Mouse (Mus musculus) neural tube, embryonic 13.5 days (tissue): ENCODE results near the gene Ikzf4. TPM values are rescaled to one million over a fixed set of nuclear protein-coding genes. Genes with fewer than 3 reads are reported as not detected.

Source experiments
- ATAC-seq: fragments of 200-750 bp; cut with Nextera tagmentation; 2 replicates; pipeline ENCODE4 v1.8.0; 2017; ENCODE audit warnings: low read depth, mild to moderate bottlenecking, moderate TSS enrichment, moderate library complexity
- H3K27ac ChIP-seq: fragments of 300-500 bp; sonication (generic); replicated peaks from 2 replicates; pipeline ENCODE4 v1.5.1; 2015; ENCODE audit warnings: moderate library complexity, mild to moderate bottlenecking, inconsistent platforms
- H3K27me3 ChIP-seq: fragments of 300-500 bp; sonication (generic); 2 replicates; pipeline ENCODE4 v1.6.1; 2015; ENCODE audit warnings: mild to moderate bottlenecking, inconsistent platforms
- H3K36me3 ChIP-seq: fragments of 300-500 bp; sonication (generic); 2 replicates; pipeline ENCODE4 v1.6.1; 2015; ENCODE audit warnings: mild to moderate bottlenecking, inconsistent platforms
- H3K4me1 ChIP-seq: fragments of 300-500 bp; sonication (generic); replicated peaks from 2 replicates; pipeline ENCODE4 v1.6.1; 2015; ENCODE audit warnings: inconsistent platforms
- H3K4me2 ChIP-seq: fragments of 300-500 bp; sonication (generic); 2 replicates; pipeline ENCODE4 v1.6.1; 2015; ENCODE audit warnings: inconsistent platforms, mild to moderate bottlenecking, moderate library complexity
- H3K4me3 ChIP-seq: fragments of 300-500 bp; sonication (generic); 2 replicates; pipeline ENCODE4 v1.5.1; 2015; ENCODE audit warnings: mild to moderate bottlenecking, inconsistent platforms
- H3K9ac ChIP-seq: fragments of 300-500 bp; sonication (generic); 2 replicates; pipeline ENCODE4 v1.6.1; 2015; ENCODE audit warnings: moderate library complexity, mild to moderate bottlenecking, inconsistent platforms
- H3K9me3 ChIP-seq: fragments of 300-500 bp; sonication (generic); 2 replicates; pipeline ENCODE4 v1.6.1; 2016; ENCODE audit warnings: inconsistent platforms
- WGBS: fragments of 180-500 bp; shearing (Covaris S2); methylation state at CpG from one replicate; pipeline ENCODE4 v1.1.7; 2015; 5-methylcytosine and 5-hydroxymethylcytosine counted together
- polyA plus RNA-seq: library from polyadenylated mRNA; unstranded; fragments of >200 nt; fragmentation: Nextera tagmentation; extraction: Ambion mirVana; gene quantifications from 2 replicates; pipeline ENCODE4 v1.2.1, GENCODE M21; 2015

Gene Ikzf4
- polyA plus RNA-seq, 1 experiment from 2014 or later = 12.1 TPM

DNA sequence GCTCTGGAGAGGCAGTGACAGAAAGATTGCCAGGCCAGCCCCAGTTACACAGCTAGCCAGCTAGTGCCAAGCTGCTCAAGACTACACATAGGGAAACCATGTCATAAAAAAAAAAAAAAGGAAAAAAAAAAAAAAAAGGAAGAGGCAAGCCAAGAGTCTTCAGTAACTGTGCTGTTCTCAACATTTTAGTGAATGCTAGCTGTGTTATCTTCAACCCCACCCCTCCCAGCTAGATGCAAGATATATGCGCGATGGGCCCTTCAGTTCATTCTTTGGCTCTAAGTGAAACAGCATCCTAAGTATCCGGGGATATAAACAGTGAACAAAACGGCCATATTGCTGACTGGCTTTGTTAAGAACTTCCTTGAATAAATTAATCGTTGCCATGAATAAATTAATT is 53.0 kb downstream of the Ikzf4 start:
- Histone ChIP-seq H3K4me3 (no peak overlapping the region), H3K4me1 (peaks cover 12% of the 10 kb centered on the region), H3K36me3 (no peaks in the 10 kb centered on the region), H3K27me3 (peaks cover 25% of the 10 kb centered on the region), H3K4me2 (no peak overlapping the region), H3K9ac (no peak overlapping the region), H3K9me3 (no peaks in the 10 kb centered on the region), H3K27ac (no peak overlapping the region)
- no peak for ATAC-seq
- WGBS = 68% methylated on average over 5 of the region's 5 CpGs

DNA sequence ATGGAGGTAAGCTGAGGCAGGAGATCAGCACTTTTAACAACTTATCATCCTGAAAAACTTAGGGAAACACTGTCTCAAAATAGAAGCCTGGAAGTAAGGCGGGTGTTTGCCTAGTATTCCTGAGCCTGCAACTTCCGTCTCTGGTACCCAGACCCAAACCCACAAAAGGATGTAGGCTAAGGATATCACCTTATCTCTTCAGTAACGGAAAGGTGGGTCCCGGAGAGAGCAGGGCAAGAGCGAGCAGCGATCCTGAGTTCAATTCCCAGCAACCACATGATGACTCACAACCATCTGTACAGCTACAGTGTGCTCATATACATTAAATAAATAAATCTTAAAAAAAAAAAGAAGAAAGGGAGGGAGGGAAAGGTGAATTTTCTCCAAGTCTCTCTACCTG is 54.4 kb downstream of the Ikzf4 start:
- WGBS = 93% methylated on average over 6 of the region's 6 CpGs
- no peak for ATAC-seq
- H3K27me3 ChIP-seq = peaks cover 39% of the 10 kb centered on the region

DNA sequence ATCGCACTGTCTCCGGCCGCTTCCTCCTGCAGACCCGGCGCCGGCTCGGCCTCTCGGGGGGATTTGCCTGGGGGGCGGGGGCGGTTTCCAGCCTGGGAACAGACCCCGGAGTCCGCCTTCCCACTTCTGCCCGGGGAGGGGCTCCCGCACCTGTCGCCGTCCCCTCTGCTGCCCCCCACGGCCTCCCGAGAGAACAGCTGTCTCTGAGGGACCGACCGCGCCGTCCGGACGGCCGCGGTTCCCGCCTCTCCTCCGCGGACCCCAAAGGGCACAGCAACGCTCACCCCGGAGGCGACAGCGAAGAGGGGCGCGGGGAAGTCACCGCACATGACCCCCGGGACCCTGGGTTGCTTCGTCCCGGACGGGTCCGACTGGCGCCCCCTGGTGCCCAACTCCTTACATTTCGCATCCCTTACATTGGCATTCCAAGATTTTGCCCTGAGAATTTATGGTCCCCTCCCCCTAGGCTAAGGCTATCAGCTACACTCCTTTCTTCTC is 55.5 kb downstream of the Ikzf4 start:
- Histone ChIP-seq H3K4me2 (peak overlapping the region; percentile 90), H3K4me1 (peaks cover 12% of the 10 kb centered on the region), H3K9ac (peak overlapping the region; percentile 71), H3K27me3 (peaks cover 50% of the 10 kb centered on the region), H3K27ac (peak overlapping the region; percentile 49), H3K36me3 (no peaks in the 10 kb centered on the region), H3K4me3 (peak overlapping the region; percentile 63), H3K9me3 (no peaks in the 10 kb centered on the region)
- ATAC-seq = peak; percentile 25; the same call in 1 of the 2 replicates
- under 1% methylated on average over 43 of the region's 43 CpGs for WGBS

More for the DNA sequence above, 54.4 kb downstream of the Ikzf4 start:
- Histone ChIP-seq H3K27ac (no peak overlapping the region), H3K36me3 (no peaks in the 10 kb centered on the region), H3K9me3 (no peaks in the 10 kb centered on the region), H3K9ac (no peak overlapping the region), H3K4me3 (no peak overlapping the region), H3K4me2 (no peak overlapping the region), H3K4me1 (peaks cover 12% of the 10 kb centered on the region)

DNA sequence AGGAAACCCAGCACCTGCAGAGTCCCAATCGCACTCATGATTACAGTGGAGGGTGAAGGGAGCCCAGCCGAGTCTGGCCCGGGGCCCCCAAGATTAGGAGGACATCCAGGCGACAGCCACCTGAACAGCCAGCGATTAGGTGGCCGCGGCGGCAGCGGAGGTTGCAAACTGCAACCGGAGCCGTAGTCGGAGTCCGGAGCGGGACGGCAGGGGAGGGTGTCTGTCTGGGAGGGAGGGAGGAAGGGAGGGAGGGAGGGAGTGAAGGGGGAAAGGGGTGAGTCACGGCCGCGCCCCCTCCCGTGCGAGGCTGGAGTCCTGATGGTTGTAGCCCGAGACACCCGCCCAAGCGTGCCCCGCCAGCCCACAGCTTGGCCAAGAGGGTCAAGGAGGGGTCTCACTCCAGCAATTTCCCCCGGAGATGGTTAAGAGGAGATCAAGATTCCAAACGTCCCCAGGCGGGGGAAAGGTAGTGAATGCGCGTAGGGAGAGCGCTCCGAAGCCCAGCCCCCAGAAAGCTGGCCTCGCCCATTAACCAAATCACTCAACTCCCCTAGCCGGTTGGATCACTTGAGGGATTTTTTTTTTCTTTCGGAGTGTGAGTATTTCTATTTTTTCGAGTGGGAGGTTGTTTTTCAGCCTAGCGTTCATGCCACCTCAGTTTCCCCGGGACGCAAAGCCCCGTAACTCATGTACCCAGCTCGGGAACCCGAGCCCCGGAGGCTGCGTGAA is 56.2 kb downstream of the Ikzf4 start, which contains the start of gene Erbb3:
Erbb3 (minus strand) TSS at position 189 of the 729 bp plus-strand sequence.
- Histone ChIP-seq H3K4me2 (peak within 1 kb of the TSS; percentile 90), H3K27ac (peak within 1 kb of the TSS; percentile 49), H3K4me3 (peak within 1 kb of the TSS; percentile 63), H3K27me3 (peaks cover 55% of the 10 kb centered on the region), H3K9me3 (no peaks in the 10 kb centered on the region), H3K9ac (peak within 1 kb of the TSS; percentile 71), H3K36me3 (no peaks in the 10 kb centered on the region), H3K4me1 (peaks cover 12% of the 10 kb centered on the region)
- under 1% methylated on average over 42 of the region's 43 CpGs for WGBS
- peak; percentile 33 for ATAC-seq

DNA sequence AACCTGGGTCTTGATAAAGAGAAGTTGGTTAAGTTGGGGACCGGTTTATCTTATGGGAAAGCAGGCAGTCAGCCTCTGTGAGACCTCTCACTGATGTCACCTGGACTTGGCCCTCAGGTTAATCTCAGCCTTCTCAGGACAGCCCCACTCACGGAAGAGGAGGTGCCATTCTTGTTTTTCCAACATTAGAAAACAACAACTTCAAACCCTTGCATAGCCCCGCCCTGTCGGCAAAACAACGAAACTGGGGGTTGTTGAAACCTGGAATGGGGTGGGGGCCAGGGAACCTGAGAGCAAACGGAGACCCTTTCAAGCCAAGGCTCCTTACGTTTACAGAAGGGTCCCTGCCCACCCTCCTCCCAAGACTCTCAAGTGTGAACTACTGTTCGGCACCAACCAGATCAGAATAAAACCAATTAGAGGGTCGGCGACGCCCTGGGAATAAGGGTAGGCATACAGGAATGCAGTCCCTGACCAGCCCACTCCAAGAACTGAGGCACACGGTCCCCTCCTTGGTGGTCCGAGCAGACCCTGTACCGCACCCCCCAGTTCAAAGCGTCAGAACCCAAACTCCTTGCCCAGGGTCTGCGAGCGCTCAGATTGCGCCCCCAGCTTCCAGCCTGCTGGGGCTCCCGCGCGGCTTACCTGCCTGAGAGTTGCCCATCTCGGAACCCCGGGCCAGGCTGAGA is 56.9 kb downstream of the Ikzf4 start:
- H3K4me2 ChIP-seq = peak overlapping the region; percentile 90
- WGBS = 3% methylated on average over 23 of the region's 23 CpGs
- peak overlapping the region; percentile 71 for H3K9ac ChIP-seq
- peaks cover 62% of the 10 kb centered on the region for H3K27me3 ChIP-seq
- H3K9me3 ChIP-seq = no peaks in the 10 kb centered on the region
- H3K4me3 ChIP-seq = peak overlapping the region; percentile 63
- peaks cover 12% of the 10 kb centered on the region for H3K4me1 ChIP-seq
- H3K36me3 ChIP-seq = no peaks in the 10 kb centered on the region
- H3K27ac ChIP-seq = peak overlapping the region; percentile 33; the same call in 1 of the 2 replicates
- ATAC-seq = peak; percentile 33

DNA sequence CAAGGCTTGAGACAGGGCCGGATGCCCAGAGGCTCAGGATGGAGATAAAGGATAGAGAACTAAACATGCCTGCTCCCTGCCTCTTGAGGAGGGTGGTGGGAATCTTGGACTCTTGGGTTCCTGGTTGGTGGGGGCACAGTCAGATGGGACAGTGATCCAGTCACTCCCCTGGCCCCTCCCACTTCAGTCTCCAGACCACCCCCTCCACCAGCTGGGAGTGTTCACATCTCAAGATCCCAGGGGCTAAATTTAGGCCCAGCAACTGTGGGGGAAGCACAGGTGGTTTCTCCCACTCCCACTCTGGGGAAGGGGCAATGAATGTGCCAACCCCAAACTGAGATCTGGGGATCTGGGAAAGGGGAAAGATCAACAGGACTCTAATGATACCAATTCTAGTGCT is 57.7 kb downstream of the Ikzf4 start:
- Histone ChIP-seq H3K9me3 (no peaks in the 10 kb centered on the region), H3K9ac (no peak overlapping the region), H3K4me2 (peak overlapping the region; percentile 90), H3K36me3 (no peaks in the 10 kb centered on the region), H3K4me1 (peaks cover 12% of the 10 kb centered on the region), H3K4me3 (peak overlapping the region; percentile 63), H3K27ac (no peak overlapping the region), H3K27me3 (peaks cover 66% of the 10 kb centered on the region)
- 50% methylated on average over 1 of the region's 1 CpGs for WGBS
- peak; percentile 24; the same call in 1 of the 2 replicates for ATAC-seq

DNA sequence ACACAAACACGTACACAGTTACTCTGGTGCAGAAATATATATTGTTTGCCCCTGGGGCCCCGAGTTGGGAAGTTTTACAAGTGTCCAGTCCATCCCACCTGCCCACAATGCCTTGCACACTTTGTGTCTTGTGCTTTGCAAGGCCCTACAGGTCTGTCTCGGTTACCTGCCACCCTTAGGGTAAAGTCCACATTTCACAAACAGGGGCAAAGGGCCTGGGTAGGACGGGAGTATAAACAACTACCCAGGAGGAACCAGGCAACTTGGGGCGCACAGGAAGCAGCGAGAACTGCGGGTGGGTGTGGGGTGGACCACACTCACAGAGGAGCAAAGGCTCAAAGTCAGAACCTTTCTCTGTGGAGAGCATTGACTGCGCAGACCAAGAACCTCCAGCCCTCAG is 58.1 kb downstream of the Ikzf4 start:
- Histone ChIP-seq H3K4me2 (peak overlapping the region; percentile 90), H3K36me3 (no peaks in the 10 kb centered on the region), H3K9ac (no peak overlapping the region), H3K9me3 (no peaks in the 10 kb centered on the region), H3K27me3 (peaks cover 66% of the 10 kb centered on the region), H3K4me3 (peak overlapping the region; percentile 63), H3K27ac (peak overlapping the region; percentile 14), H3K4me1 (peaks cover 12% of the 10 kb centered on the region)
- no peak for ATAC-seq
- 57% methylated on average over 8 of the region's 8 CpGs for WGBS

DNA sequence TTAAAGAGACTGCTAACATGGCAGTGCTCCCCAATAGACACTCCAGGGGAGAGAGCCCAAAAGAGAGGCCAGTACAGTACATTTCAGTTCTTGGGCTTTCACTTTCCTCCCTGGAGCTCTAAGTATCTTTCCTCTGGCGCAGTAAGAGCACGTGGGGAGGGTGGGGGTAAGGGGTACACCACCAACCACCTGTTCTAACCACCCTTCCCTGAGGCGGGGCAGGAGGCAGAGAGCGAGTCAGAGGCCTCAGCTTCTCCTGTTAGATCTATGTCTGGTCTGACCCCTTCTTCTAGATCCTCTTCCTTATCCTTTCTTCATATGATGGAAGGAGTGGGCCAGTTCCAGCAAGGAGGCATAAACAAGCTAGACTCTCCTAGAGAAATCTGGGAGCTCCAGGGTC is 58.7 kb downstream of the Ikzf4 start:
- 0 out of 2 replicates have a peak overlapping the region, but pooled peaks have one; percentile 33 for H3K27ac ChIP-seq
- H3K9ac ChIP-seq = no peak overlapping the region
- ATAC-seq = no peak
- no peaks in the 10 kb centered on the region for H3K9me3 ChIP-seq
- H3K36me3 ChIP-seq = no peaks in the 10 kb centered on the region
- 54% methylated on average over 4 of the region's 4 CpGs for WGBS
- peak overlapping the region; percentile 39 for H3K4me2 ChIP-seq
- H3K4me3 ChIP-seq = peak overlapping the region; percentile 63; the same call in 1 of the 2 replicates
- peaks cover 12% of the 10 kb centered on the region for H3K4me1 ChIP-seq
- peaks cover 66% of the 10 kb centered on the region for H3K27me3 ChIP-seq

DNA sequence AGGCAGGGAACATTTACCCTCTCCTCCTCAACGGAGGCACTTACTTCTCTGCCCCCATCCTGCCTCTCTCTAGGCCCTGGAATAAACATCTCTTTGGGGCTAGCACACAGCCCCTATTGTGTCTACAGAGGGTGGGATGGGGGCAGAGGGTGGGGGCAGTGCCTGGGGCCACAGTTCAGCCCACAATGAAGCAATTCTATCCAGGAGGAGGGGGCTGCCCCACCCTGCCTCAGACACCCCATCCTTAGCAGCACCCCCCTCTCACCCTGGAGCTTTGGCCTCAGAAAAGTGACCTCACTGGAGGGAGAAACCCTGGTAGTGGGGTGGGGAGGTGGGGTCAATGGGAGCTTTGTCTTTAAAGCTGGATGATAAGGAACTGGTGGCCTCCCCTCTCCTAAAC is 59.2 kb downstream of the Ikzf4 start:
- H3K27ac ChIP-seq = no peak overlapping the region
- peaks cover 66% of the 10 kb centered on the region for H3K27me3 ChIP-seq
- no peaks in the 10 kb centered on the region for H3K9me3 ChIP-seq
- H3K4me2 ChIP-seq = peak overlapping the region; percentile 26; the same call in 1 of the 2 replicates
- WGBS = 9% methylated on average over 1 of the region's 1 CpGs
- ATAC-seq = no peak
- H3K9ac ChIP-seq = no peak overlapping the region
- peaks cover 12% of the 10 kb centered on the region for H3K4me1 ChIP-seq
- H3K36me3 ChIP-seq = no peaks in the 10 kb centered on the region
- 0 out of 2 replicates have a peak overlapping the region, but pooled peaks have one; percentile 0 for H3K4me3 ChIP-seq

DNA sequence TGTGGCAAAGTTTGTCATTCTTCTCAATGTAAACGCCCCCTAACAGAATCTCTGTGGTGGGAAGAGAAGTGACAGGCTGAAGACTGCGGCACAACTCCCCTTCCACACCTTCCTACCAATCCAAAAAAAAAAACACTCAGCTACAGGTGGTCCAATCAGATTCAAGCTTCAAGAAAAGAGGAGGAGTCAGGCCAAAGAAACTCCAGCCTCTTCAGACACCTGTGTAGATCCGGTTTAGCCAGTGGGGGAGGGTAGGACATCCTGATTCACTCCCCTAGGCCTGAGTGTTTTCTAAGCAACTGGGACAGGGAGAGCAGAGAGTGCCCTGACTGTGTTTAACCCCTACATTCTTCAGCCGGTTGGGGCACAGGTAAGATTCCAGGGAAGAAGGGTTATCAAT is 61.4 kb downstream of the Ikzf4 start:
- no peak overlapping the region for H3K4me2 ChIP-seq
- no peak overlapping the region for H3K27ac ChIP-seq
- no peaks in the 10 kb centered on the region for H3K36me3 ChIP-seq
- H3K27me3 ChIP-seq = peaks cover 56% of the 10 kb centered on the region
- no peaks in the 10 kb centered on the region for H3K9me3 ChIP-seq
- no peak overlapping the region for H3K4me3 ChIP-seq
- H3K4me1 ChIP-seq = peaks cover 6% of the 10 kb centered on the region
- no peak for ATAC-seq
- 7% methylated on average over 4 of the region's 4 CpGs for WGBS
- H3K9ac ChIP-seq = no peak overlapping the region

DNA sequence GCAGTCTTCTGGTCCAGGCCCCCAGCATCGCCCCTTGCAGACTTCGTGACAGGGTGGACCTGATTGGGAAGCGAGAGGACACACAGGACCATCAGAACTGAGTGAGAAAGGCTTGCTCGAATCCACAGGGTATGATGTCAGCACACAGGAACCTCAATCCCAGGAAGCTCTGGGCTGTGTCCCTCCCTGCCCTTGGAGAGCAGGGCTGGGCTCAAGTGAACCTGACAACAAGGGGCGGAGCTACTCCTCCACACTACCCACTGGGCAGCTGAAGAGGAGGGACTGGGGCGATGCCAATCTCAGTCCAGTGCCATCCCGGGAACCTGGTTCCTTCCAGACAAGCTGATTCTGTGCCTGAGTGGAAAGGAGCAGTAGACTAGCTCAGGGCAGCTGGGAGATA is 62.1 kb downstream of the Ikzf4 start:
- 23% methylated on average over 7 of the region's 7 CpGs for WGBS
- no peak overlapping the region for H3K4me3 ChIP-seq
- no peak for ATAC-seq
- H3K4me1 ChIP-seq = no peaks in the 10 kb centered on the region
- no peak overlapping the region; the same call in 1 of the 2 replicates for H3K9ac ChIP-seq
- no peak overlapping the region for H3K4me2 ChIP-seq
- H3K36me3 ChIP-seq = no peaks in the 10 kb centered on the region
- H3K27ac ChIP-seq = no peak overlapping the region
- peaks cover 49% of the 10 kb centered on the region for H3K27me3 ChIP-seq
- no peaks in the 10 kb centered on the region for H3K9me3 ChIP-seq
